Mouse (Mus musculus) spleen, adult 2 months (tissue): ENCODE measurements around the gene Vill.

ENCODE experiments used
- CTCF ChIP-seq: fragments of 200-500 bp; IDR thresholded peaks from 2 replicates; pipeline ENCODE4 v1.5.1; 2011; ENCODE audit warnings: mild to moderate bottlenecking, inconsistent platforms; ENCODE audit not compliant: insufficient read depth, insufficient read length, insufficient replicate concordance; ENCODE audit errors: extremely low read depth
- POLR2A ChIP-seq: fragments of 200-500 bp; IDR thresholded peaks from 2 replicates; pipeline ENCODE4 v1.6.1; 2011; ENCODE audit warnings: low read depth, low read length, inconsistent platforms

GRCm38 (mm10) chr9:119005303-119006029 lies 47.1 kb upstream of the Vill start:
- TF ChIP-seq POLR2A = no peak
- TF ChIP-seq CTCF = no peak
